Mouse (Mus musculus): ENCODE measurements around the gene Cln3. TPM values are rescaled to one million over a fixed set of nuclear protein-coding genes. Genes with fewer than 3 reads are reported as not detected.

Cln3 gene
- total RNA-seq, 2 experiments from 2014 or later: 27.5 to 32.1 TPM

DNA sequence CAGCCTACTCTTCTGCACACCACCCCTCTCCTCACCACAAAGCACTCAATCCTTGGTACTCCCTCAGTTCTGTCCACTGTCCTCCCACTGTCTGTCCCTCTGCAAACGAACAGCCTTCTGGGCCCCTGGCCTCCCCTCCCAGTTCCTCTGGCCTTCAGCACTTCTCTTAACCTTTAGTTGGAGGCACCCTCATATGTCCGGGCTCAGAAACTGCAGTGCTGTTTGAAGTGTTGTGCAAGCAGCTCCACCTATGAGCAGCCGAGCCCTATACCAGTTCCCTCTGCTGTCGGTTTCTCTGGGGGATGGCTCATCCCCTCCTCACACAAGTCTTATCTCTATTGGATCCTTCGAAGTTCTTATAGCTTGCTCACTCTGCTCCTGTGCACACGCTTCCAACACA, 10.8 kb upstream of the Cln3 start:
- no peak for DNase-seq (ENCODE audit: low spot score in 2 of 2)

DNA sequence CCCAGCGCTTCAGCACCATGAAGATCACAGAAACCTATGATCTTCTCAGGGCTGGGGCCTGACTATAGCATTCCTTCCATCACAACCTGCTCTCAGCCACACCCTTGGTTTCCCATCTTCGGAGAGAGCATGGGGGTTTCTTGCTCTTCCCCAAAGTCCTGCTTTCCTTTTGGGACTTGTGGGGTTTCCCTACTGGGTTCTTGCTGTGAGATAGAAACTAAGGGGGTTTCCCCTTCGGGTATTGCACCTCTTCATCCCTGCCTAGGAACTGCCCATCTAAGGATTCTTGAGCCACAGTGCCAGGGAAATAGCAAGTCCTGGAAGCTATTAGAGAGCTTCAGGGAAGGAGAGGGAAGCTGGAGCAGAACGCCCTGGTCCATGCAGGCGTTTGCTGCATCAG, 10.3 kb upstream of the Cln3 start:
- DNase-seq (ENCODE audit: low spot score in 2 of 2): no peak

- DNase-seq (ENCODE audit: low spot score in 2 of 2): no peak
Measured at GRCm38 (mm10) chr7:126594862-126595561, 9.4 kb upstream of the Cln3 start, which contains the start of gene Il27. TSS of gene Il27 (minus strand) at chr7:126594941.

DNA sequence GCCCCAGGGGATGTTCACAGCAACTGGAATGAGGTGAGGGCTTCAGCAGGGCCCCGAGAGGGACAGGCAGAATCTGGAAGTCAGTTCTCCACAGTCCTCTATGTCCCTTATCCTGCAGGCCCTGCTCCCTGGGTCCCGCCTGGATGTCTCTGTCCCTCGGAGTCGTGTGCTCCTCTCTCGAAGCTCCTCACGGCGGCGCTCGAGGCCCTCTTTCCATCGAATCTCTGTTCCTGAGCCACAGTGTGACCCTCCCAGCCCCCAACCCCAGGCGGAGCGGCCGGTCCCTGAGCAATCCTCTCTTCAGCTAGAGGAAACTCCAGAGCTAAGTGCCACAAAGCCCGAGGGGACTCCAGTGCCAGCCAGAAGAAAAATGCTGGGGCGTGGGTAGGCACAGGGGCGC, 2.2 kb upstream of the Cln3 start:
- DNase-seq (ENCODE audit: low spot score in 2 of 2): peak in 1 of 2 experiments; percentile 57

DNA sequence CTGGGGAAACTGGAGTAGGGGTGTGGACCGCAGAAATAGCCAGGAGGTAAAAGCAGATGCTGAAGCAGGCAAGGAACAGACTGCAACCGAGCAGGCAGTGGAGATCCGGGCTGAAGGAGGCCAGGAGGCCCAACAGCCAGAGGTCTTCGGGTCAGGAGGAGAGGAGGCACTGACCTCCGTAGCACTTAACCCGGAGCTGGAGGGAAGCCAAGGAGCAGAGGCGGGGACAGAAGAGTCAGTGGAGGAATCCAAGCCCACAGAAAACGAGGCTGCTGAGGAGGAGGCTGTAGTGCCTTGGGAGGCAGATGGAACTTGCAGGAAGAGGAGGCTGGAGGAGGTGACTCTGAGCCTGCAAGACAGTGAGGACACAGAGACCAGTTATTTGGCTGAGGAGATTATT, 1.2 kb upstream of the Cln3 start:
- DNase-seq (ENCODE audit: low spot score in 2 of 2): no peak

DNA sequence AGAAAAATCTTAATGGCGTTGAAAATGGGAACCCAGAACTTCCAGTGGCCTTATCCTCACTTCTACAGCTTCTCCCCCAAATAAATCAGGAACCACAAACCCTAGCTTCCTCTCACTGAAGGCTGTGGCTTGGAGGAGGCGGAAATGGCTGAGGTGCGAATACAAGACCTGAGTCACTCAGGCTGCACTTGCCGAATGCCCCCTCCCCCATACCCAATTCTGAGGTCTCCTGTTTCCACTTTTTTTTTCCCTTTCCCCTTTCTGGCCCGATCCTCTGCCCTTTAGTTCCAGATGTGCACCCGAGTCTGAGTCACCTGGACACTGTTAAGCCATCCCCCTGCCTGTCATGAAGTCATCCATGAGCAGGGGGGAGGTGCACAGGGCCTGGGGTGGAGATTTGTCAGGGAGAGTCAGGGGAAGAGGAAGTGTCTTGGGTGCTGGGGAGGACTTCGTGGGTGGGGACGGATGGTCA, 1.1 kb downstream of the Cln3 start, which contains the start of gene Apobr:
TSS of gene Apobr (plus strand) at position 437 of the 472 bp plus-strand sequence.
- DNase-seq (ENCODE audit: low spot score in 2 of 2): no peak

GRCm38 (mm10) chr7:126583761-126584160, 1.9 kb downstream of the Cln3 start:
- DNase-seq (ENCODE audit: low spot score in 2 of 2): no peak

DNA sequence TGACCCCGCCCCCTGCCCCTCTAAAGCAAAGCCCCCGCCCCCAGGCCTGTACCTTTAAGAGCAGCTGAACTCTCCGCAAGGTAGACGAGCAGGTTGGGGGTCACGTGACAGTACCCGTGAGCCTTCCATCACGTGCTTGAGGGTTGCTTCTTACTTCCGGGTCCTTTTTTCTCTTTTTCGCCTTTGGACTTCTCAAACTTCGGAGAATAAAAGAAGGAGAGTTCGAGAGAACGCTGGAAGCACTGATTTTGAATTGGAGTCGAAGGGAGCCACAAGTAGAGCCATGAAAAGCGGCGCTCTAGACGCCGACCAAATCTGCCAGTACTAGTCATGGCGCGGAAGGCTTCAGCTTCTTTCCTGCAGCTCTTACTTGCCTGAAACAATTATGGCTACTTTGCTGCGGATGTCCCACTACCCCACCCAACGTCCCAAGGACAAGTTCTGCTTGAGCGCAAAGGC, 2.3 kb downstream of the Cln3 start:
- peak; percentile 70 to 89 for DNase-seq (ENCODE audit: low spot score in 2 of 2)

- no peak for DNase-seq (ENCODE audit: low spot score in 2 of 2)
Measured at GRCm38 (mm10) chr7:126582759-126583158, 2.9 kb downstream of the Cln3 start.

- no peak for DNase-seq (ENCODE audit: low spot score in 2 of 2)
Measured at GRCm38 (mm10) chr7:126581661-126582060, 4.0 kb downstream of the Cln3 start.

DNA sequence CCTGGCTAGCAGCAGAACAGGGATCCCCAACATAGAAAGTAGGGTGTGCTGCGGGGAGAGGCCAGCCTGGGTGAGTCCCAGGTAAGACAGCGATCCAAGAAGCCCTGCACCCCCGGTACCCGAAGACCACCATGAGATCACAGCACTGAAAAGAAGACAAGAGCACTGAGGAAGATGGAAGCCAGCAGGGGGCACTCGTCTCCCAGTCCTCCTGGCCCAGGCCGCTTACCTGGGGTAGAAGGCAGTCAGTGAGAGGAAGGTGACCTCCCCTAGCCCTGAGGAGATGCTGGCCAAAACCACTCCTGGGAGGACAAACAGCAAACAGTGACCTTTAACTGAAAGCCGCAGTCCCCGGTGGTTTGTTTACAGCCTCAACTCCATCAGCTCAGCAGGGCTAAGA, 6.4 kb downstream of the Cln3 start:
- DNase-seq (ENCODE audit: low spot score in 2 of 2): peak in 1 of 2 experiments; percentile 43

- DNase-seq (ENCODE audit: low spot score in 2 of 2): peak in 1 of 2 experiments; percentile 63
Measured at GRCm38 (mm10) chr7:126576946-126577345, 8.7 kb downstream of the Cln3 start.

DNA sequence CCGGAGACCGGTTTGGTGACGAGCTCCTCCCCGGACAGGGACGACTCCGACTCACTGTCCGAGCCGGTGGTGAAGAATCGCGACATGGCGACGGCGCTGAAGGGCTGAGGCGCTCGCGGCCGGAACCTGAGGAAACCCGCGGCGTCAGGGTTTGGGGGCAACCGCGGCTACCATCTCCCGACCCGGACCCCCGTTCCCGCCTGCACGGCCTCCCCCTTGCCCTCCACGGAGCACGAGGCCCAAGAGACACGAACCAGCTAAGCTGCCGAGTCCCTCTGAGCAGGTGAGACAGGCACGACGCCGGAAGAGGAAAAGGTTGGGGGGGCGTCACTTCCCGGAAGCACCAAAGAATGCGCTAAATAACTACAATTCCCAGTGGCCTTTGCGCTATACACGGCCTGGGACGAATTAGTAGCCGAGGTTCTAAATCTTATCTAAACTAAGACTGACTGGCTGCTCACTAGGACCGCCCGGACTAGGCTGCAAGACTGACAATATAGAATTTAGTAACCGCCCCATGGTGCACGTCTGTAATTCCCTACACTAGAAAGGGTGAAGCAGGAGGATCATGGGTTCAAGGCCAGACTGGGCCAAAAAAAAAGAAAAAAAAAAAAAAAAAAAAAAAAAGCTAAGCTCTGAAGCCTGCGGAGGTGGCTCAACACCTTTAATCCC, 19.4 kb downstream of the Cln3 start, which contains the start of gene Eif3c:
TSS of gene Eif3c (minus strand) at position 318 of the 672 bp plus-strand sequence.
- DNase-seq (ENCODE audit: low spot score in 2 of 2): peak; percentile 80 to 93

GRCm38 (mm10) chr7:126565693-126566092, 19.9 kb downstream of the Cln3 start:
- no peak for DNase-seq (ENCODE audit: low spot score in 2 of 2)

DNA sequence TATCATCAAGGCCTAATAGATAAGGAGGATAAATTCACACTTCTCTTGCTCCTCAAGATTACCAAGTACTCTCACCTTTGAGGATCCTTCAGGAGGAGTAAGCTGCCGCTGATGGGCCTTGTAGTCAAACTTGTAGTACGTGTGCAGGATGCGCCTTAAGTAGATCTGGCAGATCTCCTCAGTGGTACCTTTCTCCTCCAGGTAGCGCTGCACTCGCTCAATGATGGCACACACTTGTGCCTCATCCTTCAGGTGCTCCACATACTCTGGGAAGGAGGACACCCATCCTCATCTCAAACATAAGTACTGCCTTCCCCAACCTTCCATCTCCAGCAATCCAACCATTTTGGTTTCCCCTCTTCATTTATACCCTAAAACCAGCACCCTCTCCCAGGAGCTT, 29.0 kb downstream of the Cln3 start:
- no peak for DNase-seq (ENCODE audit: low spot score in 2 of 2)

GRCm38 (mm10) chr7:126554796-126555195, 30.8 kb downstream of the Cln3 start:
- DNase-seq (ENCODE audit: low spot score in 2 of 2): no peak

GRCm38 (mm10) chr7:126545631-126546030, 40.0 kb downstream of the Cln3 start:
- no peak for DNase-seq (ENCODE audit: low spot score in 2 of 2)

- no peak for DNase-seq (ENCODE audit: low spot score in 2 of 2)
Measured at GRCm38 (mm10) chr7:126541661-126542060, 44.0 kb downstream of the Cln3 start.

DNA sequence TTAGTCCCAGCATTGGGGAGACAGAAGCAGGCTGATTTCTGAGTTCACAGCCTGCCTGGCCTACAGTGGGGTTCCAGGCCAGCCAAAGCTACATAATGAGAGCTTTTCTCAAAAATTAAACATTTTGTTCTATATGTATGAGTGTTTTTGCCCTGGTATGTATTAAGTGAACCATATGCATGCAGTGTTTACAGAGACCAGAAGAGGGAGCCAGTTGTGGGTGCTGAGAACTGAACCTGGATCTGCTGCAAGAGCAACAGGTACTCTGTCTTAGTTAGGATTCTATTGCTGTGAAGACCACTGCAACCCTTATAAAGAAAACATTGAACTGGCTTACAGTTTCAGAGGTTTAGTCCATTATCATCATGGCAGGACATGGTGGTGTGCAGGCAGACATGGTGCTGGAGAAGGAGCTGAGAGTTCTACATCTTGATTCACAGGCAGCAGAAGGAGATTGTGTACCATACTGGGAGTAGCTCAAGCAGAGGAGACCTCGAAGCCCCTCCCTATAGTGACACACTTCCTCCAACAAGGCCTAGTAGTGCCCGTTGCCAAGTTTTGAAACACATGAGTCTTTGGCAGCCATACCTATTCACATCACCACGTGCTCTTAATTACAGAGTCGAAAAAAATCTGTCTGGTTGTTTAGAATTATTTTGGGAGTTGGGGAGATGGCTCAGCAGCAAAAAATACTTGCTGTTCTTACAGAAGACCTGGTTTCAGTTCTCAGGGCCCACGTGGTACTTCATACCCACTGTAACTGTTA, 47.6 kb downstream of the Cln3 start:
- peak in 1 of 2 experiments; percentile 57 for DNase-seq (ENCODE audit: low spot score in 2 of 2)

GRCm38 (mm10) chr7:126536466-126536865, 49.2 kb downstream of the Cln3 start:
- DNase-seq (ENCODE audit: low spot score in 2 of 2): no peak

DNA sequence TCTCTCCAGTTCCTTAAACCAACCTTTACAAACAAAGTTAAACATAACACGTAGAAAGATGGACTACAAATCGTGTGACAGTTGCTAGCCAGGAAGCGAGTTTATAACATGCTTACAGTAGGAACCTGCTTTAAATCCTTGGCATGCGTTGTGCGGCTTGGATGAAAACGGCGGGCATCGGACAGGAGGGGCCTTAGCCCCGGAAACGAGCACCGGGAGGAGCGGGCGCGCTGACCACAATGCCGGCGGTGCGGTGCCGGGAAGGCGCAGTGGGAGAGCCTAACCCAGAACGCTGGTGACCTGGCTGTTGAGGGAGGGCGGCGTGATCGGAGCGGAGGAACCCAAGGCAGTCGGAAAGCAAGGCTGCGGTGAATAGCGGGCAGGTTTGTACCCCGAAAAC, 49.9 kb downstream of the Cln3 start:
- DNase-seq (ENCODE audit: low spot score in 2 of 2): no peak

GRCm38 (mm10) chr7:126533434-126533833, 52.2 kb downstream of the Cln3 start:
- no peak for DNase-seq (ENCODE audit: low spot score in 2 of 2)
